Mouse (Mus musculus) heart, embryonic 11.5 days (tissue): ENCODE results near the gene Cacna1g. TPM values are rescaled to one million over a fixed set of nuclear protein-coding genes. Genes with fewer than 3 reads are reported as not detected.
A peak's percentile ranks its signal among the peaks of the same experiment; 100 is the strongest.

ENCODE experiments used
- ATAC-seq: fragments of 200-750 bp; cut with Nextera tagmentation; replicated peaks from 2 replicates; pipeline ENCODE4 v1.8.0; 2017; ENCODE audit warnings: moderate library complexity; ENCODE audit not compliant: insufficient number of reproducible peaks, low FRiP score, low TSS enrichment
- H3K27ac ChIP-seq: fragments of 300-500 bp; sonication (generic); 2 replicates; pipeline ENCODE4 v1.5.1; 2014; ENCODE audit warnings: mild to moderate bottlenecking, low read depth, low read length
- H3K27me3 ChIP-seq: fragments of 300-500 bp; sonication (generic); 2 replicates; pipeline ENCODE4 v1.6.1; 2014; ENCODE audit warnings: mild to moderate bottlenecking, low read length, mixed read lengths; ENCODE audit not compliant: control insufficient read depth, insufficient read depth
- H3K36me3 ChIP-seq: fragments of 300-500 bp; sonication (generic); 2 replicates; pipeline ENCODE4 v1.6.1; 2014; ENCODE audit warnings: mild to moderate bottlenecking, low read length, moderate library complexity, mixed read lengths; ENCODE audit not compliant: control insufficient read depth, insufficient read depth
- H3K4me1 ChIP-seq: fragments of 300-500 bp; sonication (generic); 2 replicates; pipeline ENCODE4 v1.6.1; 2014; ENCODE audit warnings: low read length; ENCODE audit not compliant: control insufficient read depth, insufficient read depth
- H3K4me2 ChIP-seq: fragments of 300-500 bp; sonication (generic); 2 replicates; pipeline ENCODE4 v1.6.1; 2014; ENCODE audit warnings: mild to moderate bottlenecking, moderate library complexity
- H3K4me3 ChIP-seq: fragments of 300-500 bp; sonication (generic); 2 replicates; pipeline ENCODE4 v1.5.1; 2014; ENCODE audit warnings: low read depth, low read length
- H3K9ac ChIP-seq: fragments of 300-500 bp; sonication (generic); 2 replicates; pipeline ENCODE4 v1.6.1; 2014; ENCODE audit warnings: mild to moderate bottlenecking, low read depth, low read length, moderate library complexity
- H3K9me3 ChIP-seq: fragments of 300-500 bp; sonication (generic); replicated peaks from 2 replicates; pipeline ENCODE4 v1.6.1; 2016; ENCODE audit warnings: low read length; ENCODE audit not compliant: control insufficient read depth
- WGBS: fragments of 180-500 bp; shearing (Covaris S2); extraction: QIAGEN DNeasy Blood & Tissue Kit; methylation state at CpG from one replicate; pipeline ENCODE4 v1.1.7; 2014; ENCODE audit not compliant: insufficient replicate concordance; 5-methylcytosine and 5-hydroxymethylcytosine counted together
- polyA plus RNA-seq: library from polyadenylated mRNA; unstranded; fragments of >200 nt; fragmentation: Nextera tagmentation; extraction: Ambion mirVana; gene quantifications from 2 replicates; pipeline ENCODE4 v1.2.1, GENCODE M21; 2014

Cacna1g gene
- polyA plus RNA-seq, 1 experiment from 2014 or later = 4.3 TPM

- WGBS = 19% methylated on average over 19 of the region's 19 CpGs
- peaks cover 21% of the 10 kb centered on the region for H3K4me1 ChIP-seq
- no peaks in the 10 kb centered on the region for H3K9me3 ChIP-seq
- peak overlapping the region; percentile 76 for H3K9ac ChIP-seq
- ATAC-seq = no peak
- H3K4me3 ChIP-seq = peak overlapping the region; percentile 55
- peaks cover 22% of the 10 kb centered on the region for H3K27me3 ChIP-seq
- H3K4me2 ChIP-seq = peak overlapping the region; percentile 77
- H3K36me3 ChIP-seq = no peaks in the 10 kb centered on the region
- peak overlapping the region; percentile 82 for H3K27ac ChIP-seq
Measured at GRCm38 (mm10) chr11:94498093-94498996, 24.3 kb upstream of the Cacna1g start.

GRCm38 (mm10) chr11:94495415-94495814 lies 21.4 kb upstream of the Cacna1g start:
- H3K9ac ChIP-seq = no peak overlapping the region

GRCm38 (mm10) chr11:94491749-94492099 lies 17.7 kb upstream of the Cacna1g start:
- Histone ChIP-seq H3K4me2 (peak overlapping the region; percentile 68; the same call in 1 of the 2 replicates), H3K27ac (no peak overlapping the region), H3K36me3 (no peaks in the 10 kb centered on the region), H3K4me1 (peaks cover 12% of the 10 kb centered on the region), H3K27me3 (peaks cover 38% of the 10 kb centered on the region), H3K9me3 (no peaks in the 10 kb centered on the region), H3K4me3 (peak overlapping the region; percentile 49), H3K9ac (no peak overlapping the region)
- 53% methylated on average over 7 of the region's 7 CpGs for WGBS
- ATAC-seq = no peak

More at GRCm38 (mm10) chr11:94495415-94495814, 21.4 kb upstream of the Cacna1g start:
- Histone ChIP-seq H3K27me3 (peaks cover 37% of the 10 kb centered on the region), H3K36me3 (no peaks in the 10 kb centered on the region), H3K4me1 (peaks cover 27% of the 10 kb centered on the region), H3K4me3 (no peak overlapping the region), H3K27ac (peak overlapping the region; percentile 63), H3K9me3 (no peaks in the 10 kb centered on the region), H3K4me2 (no peak overlapping the region)
- WGBS = 56% methylated on average over 3 of the region's 3 CpGs
- ATAC-seq = no peak

- peak overlapping the region; percentile 49 for H3K4me3 ChIP-seq
- no peak overlapping the region for H3K27ac ChIP-seq
- H3K4me1 ChIP-seq = peaks cover 12% of the 10 kb centered on the region
- peak overlapping the region; percentile 48; the same call in 1 of the 2 replicates for H3K9ac ChIP-seq
- no peak for ATAC-seq
- peaks cover 36% of the 10 kb centered on the region for H3K27me3 ChIP-seq
- H3K4me2 ChIP-seq = peak overlapping the region; percentile 68
- WGBS = 5% methylated on average over 51 of the region's 55 CpGs
- no peaks in the 10 kb centered on the region for H3K36me3 ChIP-seq
- H3K9me3 ChIP-seq = no peaks in the 10 kb centered on the region
Measured at GRCm38 (mm10) chr11:94491035-94491748, 17.2 kb upstream of the Cacna1g start.

GRCm38 (mm10) chr11:94489745-94490144 lies 15.7 kb upstream of the Cacna1g start:
- Histone ChIP-seq H3K4me3 (no peak overlapping the region), H3K36me3 (no peaks in the 10 kb centered on the region), H3K9ac (no peak overlapping the region), H3K4me2 (no peak overlapping the region), H3K27ac (no peak overlapping the region), H3K27me3 (peaks cover 49% of the 10 kb centered on the region), H3K4me1 (peaks cover 8% of the 10 kb centered on the region), H3K9me3 (no peaks in the 10 kb centered on the region)
- ATAC-seq = no peak
- 51% methylated on average over 4 of the region's 4 CpGs for WGBS

- Histone ChIP-seq H3K27ac (no peak overlapping the region), H3K9ac (no peak overlapping the region), H3K4me3 (no peak overlapping the region), H3K27me3 (peaks cover 49% of the 10 kb centered on the region), H3K36me3 (no peaks in the 10 kb centered on the region), H3K9me3 (no peaks in the 10 kb centered on the region), H3K4me1 (peaks cover 8% of the 10 kb centered on the region), H3K4me2 (no peak overlapping the region)
- ATAC-seq = no peak
- 80% methylated on average over 11 of the region's 11 CpGs for WGBS
Measured at GRCm38 (mm10) chr11:94488767-94489533, 15.0 kb upstream of the Cacna1g start.

- no peak for ATAC-seq
- no peaks in the 10 kb centered on the region for H3K9me3 ChIP-seq
- H3K4me3 ChIP-seq = peak within 1 kb of the TSS; percentile 13; the same call in 1 of the 2 replicates
- peaks cover 34% of the 10 kb centered on the region for H3K27me3 ChIP-seq
- peak within 1 kb of the TSS; percentile 49 for H3K4me2 ChIP-seq
- no peak within 1 kb of the TSS for H3K27ac ChIP-seq
- no peak within 1 kb of the TSS for H3K9ac ChIP-seq
- H3K36me3 ChIP-seq = no peaks in the 10 kb centered on the region
- WGBS = 2% methylated on average over 24 of the region's 24 CpGs
- H3K4me1 ChIP-seq = peaks cover 2% of the 10 kb centered on the region; the same call in 1 of the 2 replicates
Measured at GRCm38 (mm10) chr11:94486001-94486400, 12.0 kb upstream of the Cacna1g start, which contains the start of gene Spata20. Spata20 (minus strand) TSS chr11:94486179.

GRCm38 (mm10) chr11:94485223-94485622 lies 11.2 kb upstream of the Cacna1g start:
- H3K27me3 ChIP-seq = peaks cover 31% of the 10 kb centered on the region
- H3K36me3 ChIP-seq = no peaks in the 10 kb centered on the region
- H3K4me1 ChIP-seq = no peaks in the 10 kb centered on the region
- 69% methylated on average over 5 of the region's 5 CpGs for WGBS
- H3K9me3 ChIP-seq = no peaks in the 10 kb centered on the region
- H3K4me3 ChIP-seq = no peak overlapping the region
- no peak overlapping the region for H3K4me2 ChIP-seq
- no peak for ATAC-seq
- no peak overlapping the region for H3K27ac ChIP-seq
- H3K9ac ChIP-seq = no peak overlapping the region
